8 mouse cellular contexts compared by ENCODE assay signal in the genomic region with DNA sequence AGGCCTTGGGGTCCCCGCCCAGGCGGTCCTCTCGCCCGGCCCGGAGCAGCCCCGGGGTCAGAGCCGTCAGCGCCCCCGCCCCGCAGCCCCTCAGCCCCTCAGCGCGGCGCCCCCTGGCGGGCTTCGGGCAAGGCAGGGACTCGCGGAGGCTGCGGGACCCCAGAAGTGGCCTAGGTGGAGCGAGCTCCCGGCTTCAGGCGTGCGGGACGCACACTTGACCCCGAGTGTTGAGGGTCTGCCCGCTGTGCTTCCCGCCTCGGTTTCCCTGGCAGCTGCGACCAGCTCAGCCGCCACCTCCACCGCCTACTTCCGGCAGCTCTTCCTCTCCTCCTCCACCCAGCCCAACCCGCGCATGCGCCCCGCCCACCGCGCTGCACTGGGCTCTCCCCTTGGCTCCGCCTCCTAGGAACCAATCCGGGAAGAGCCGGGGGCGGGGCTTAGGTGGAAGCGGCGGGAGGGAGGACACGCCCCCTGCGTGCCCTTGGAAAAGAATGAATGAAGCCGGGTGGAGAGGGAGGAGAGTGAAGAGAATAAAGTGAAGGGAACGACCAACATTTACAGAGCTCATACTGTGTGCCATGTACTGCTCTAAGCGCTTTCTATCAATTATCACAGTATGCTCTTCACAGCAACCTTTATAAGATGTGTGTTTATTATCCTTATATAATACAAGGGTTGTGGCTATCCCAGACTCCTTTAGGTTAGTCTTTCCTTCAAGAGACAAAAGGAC. TPM values are rescaled to one million over a fixed set of nuclear protein-coding genes. Genes with fewer than 3 reads are reported as not detected.
DNase-seq lines count a peak whose midpoint lies in the region; ATAC-seq and TF ChIP-seq lines count a peak whose summit lies in the region.

A gene (minus strand): TSS at position 320 of the 730 bp plus-strand sequence.

- 0 out of 2 replicates have a peak, but pooled peaks have one; percentile 8 for TF ChIP-seq CTCF in cortical plate, adult 2 months (IDR thresholded peaks at IDR 0.05; ENCODE audit: extremely low read depth, insufficient read depth, low read length)

- peak within 1 kb of the TSS; percentile 71 for H3K4me3 ChIP-seq in cortical plate, adult 2 months (ENCODE audit: insufficient read depth, low read length)

- peak; percentile 100 for DNase-seq in gastrocnemius, postnatal 10 days
- peak; percentile 97 for DNase-seq in induced T-regulatory cell, adult 2 months (ENCODE audit: low read depth)
- DNase-seq in left cerebral cortex, adult 9 months (ENCODE audit: low spot score in 2 of 2) = peak; percentile 93 to 98
- DNase-seq in right cerebral cortex, postnatal 14 days = peak; percentile 99
- peak; percentile 94 to 98 for DNase-seq in urinary bladder, postnatal 36 days (ENCODE audit: low spot score in 2 of 2)

- peaks cover 9% of the 10 kb centered on the region for H3K4me1 ChIP-seq in cortical plate, adult 2 months (ENCODE audit: control insufficient read depth, insufficient read depth, low read length)

- peak; percentile 87 for TF ChIP-seq POLR2A in cortical plate, adult 2 months (IDR thresholded peaks at IDR 0.05; ENCODE audit: extremely low read depth, insufficient read depth, low read length)

- ATAC-seq in activated CD4-positive, CD25-positive, alpha-beta regulatory T cell, adult 4 months = peak; percentile 79
- ATAC-seq in megakaryocyte progenitor cell, adult 5-6 weeks (replicated peaks; ENCODE audit: poor library complexity) = peak; percentile 71

- H3K27ac ChIP-seq in cortical plate, adult 2 months (ENCODE audit: insufficient read depth, low read length) = peak within 1 kb of the TSS; percentile 91

RNA-seq across cellular contexts. Expression of the gene that starts here (rescaled TPM):
- polyA plus RNA-seq in activated CD4-positive, CD25-positive, alpha-beta regulatory T cell, adult 4 months (2017; shearing (Covaris generic)) = 10 to 100 TPM; 32.5 to 39.1 TPM
- 100 and 101 TPM in 2 replicates for polyA plus RNA-seq in cortical plate, adult 2 months (2012; rRNA removed)
- total RNA-seq in gastrocnemius, postnatal 10 days (2021) = 10 to 100 TPM; 17.6 to 20.4 TPM
- total RNA-seq in megakaryocyte progenitor cell, adult 5-6 weeks (2015) = 46.0 and 53.8 TPM in 2 replicates
- total RNA-seq in megakaryocyte progenitor cell, adult 5-6 weeks (2017) = 21.9 and 26.8 TPM in 2 replicates

Comparison
In these comparisons a context has a peak if more than half of its experiments do, and no peak if none do; other contexts are left out.
1. Peak in every context shown above with its lines: DNase-seq, ATAC-seq, H3K4me3 ChIP-seq and H3K27ac ChIP-seq.